Mouse (Mus musculus): ENCODE data around the gene Pgbd1. TPM values are rescaled to one million over a fixed set of nuclear protein-coding genes. Genes with fewer than 3 reads are reported as not detected.
A peak's percentile ranks its signal among the peaks of the same experiment; 100 is the strongest.

Gene Pgbd1
- total and polyA plus RNA-seq, 3 experiments = 3.9 to 7.4 (median 4.0) TPM

GRCm38 (mm10) chr13:21453449-21453848 lies 12.6 kb upstream of the Pgbd1 start, which contains the start of gene Zscan26:
Gene Zscan26 (minus strand): TSS chr13:21453730.
- Histone ChIP-seq H3K27me3 (replicated peaks) (no peaks in the 10 kb centered on the region), H3K4me2 (ENCODE audit: insufficient read depth, low read depth, poor library complexity, severe bottlenecking) (peak within 1 kb of the TSS; percentile 96), H3K79me2 (replicated peaks; ENCODE audit: control insufficient read depth, extremely low read depth, insufficient read depth, poor library complexity, severe bottlenecking) (peaks cover 31% of the 10 kb centered on the region), H3K9ac (ENCODE audit: insufficient read depth, low read depth) (peak within 1 kb of the TSS; percentile 80), H3K4me1 (ENCODE audit: control insufficient read depth in 1 of 2, insufficient read depth in 2 of 2) (peaks cover 0 to 20% of the 10 kb centered on the region in 2 experiments; a peak in 2 of 4 replicates), H3K27ac (ENCODE audit: insufficient read depth, low read depth) (peak within 1 kb of the TSS; percentile 25; the same call in 1 of the 2 replicates), H3K36me3 (replicated peaks in 1 of 2; ENCODE audit: control insufficient read depth in 1 of 2, insufficient read depth in 1 of 2, low read length in 1 of 2) (peaks cover 5 to 29% of the 10 kb centered on the region in 2 experiments), H3K4me3 (replicated peaks in 1 of 3; ENCODE audit: low read depth in 2 of 3, low read length in 2 of 3, poor library complexity in 1 of 3) (peak within 1 kb of the TSS; percentile 83 to 97 (median 94)), H3K9me3 (replicated peaks; ENCODE audit: low read length) (no peaks in the 10 kb centered on the region)
- in situ Hi-C loops (cut with MboI; ENCODE audit: low pct_ligation_motif_present, low pct_unique_long_range_greater_than_20kb, low sequenced_read_pairs) (loop anchor here (10.0 kb wide), 1 partner anchor 49 kb away; the partner anchor contains the start of gene Zkscan3), dilution Hi-C loops (cut with MboI; ENCODE audit: extremely low pct_ligation_motif_present, extremely low pct_unique_long_range_greater_than_20kb, low sequenced_read_pairs) (no loop called here)
- TF ChIP-seq IRF4 (IDR thresholded peaks at IDR 0.05; ENCODE audit: low read depth, low read length) (peak; percentile 44; the same call in 1 of the 2 replicates), MEF2A (IDR thresholded peaks at IDR 0.05; ENCODE audit: borderline replicate concordance, low read depth, low read length) (peak; percentile 28; the same call in 1 of the 2 replicates), NELFE (IDR thresholded peaks at IDR 0.05; ENCODE audit: low read depth, low read length) (peak; percentile 89), PAX5 (IDR thresholded peaks at IDR 0.05; ENCODE audit: low read length) (no peak), CHD1 (IDR thresholded peaks at IDR 0.05; ENCODE audit: low read depth, low read length) (no peak), EP300 (IDR thresholded peaks at IDR 0.05; ENCODE audit: low read length) (no peak), SIN3A (IDR thresholded peaks at IDR 0.05; ENCODE audit: low read length) (peak; percentile 85), ELF1 (IDR thresholded peaks at IDR 0.05; ENCODE audit: low read depth, low read length) (peak; percentile 68), CTCF (conservative IDR thresholded peaks at IDR 0.05 in 1 of 2, IDR thresholded peaks at IDR 0.05 in 1 of 2; ENCODE audit: low read depth in 2 of 2, low read length in 2 of 2) (no peak), MAZ (IDR thresholded peaks at IDR 0.05; ENCODE audit: low read depth, low read length) (no peak), POLR2AphosphoS2 (IDR thresholded peaks at IDR 0.05; ENCODE audit: low read depth, low read length) (0 out of 2 replicates have a peak, but pooled peaks have one; percentile 59), UBTF (IDR thresholded peaks at IDR 0.05; ENCODE audit: low read depth, low read length) (no peak), MYC (IDR thresholded peaks at IDR 0.05; ENCODE audit: low read depth, low read length) (peak; percentile 60; the same call in 1 of the 2 replicates), MAFK (IDR thresholded peaks at IDR 0.05; ENCODE audit: insufficient replicate concordance, low read length) (no peak), RAD21 (IDR thresholded peaks at IDR 0.05; ENCODE audit: low read depth, low read length) (no peak), MAX (IDR thresholded peaks at IDR 0.05; ENCODE audit: low read length) (no peak), RCOR1 (conservative IDR thresholded peaks at IDR 0.05; ENCODE audit: low read depth, low read length) (no peak), TBP (conservative IDR thresholded peaks at IDR 0.05; ENCODE audit: low read depth, low read length) (peak; percentile 83), ZMIZ1 (IDR thresholded peaks at IDR 0.05; ENCODE audit: low read depth, low read length) (peak; percentile 23; the same call in 1 of the 2 replicates), GABPA (IDR thresholded peaks at IDR 0.05; ENCODE audit: insufficient replicate concordance, low read depth, low read length) (peak; percentile 39; the same call in 1 of the 2 replicates), HCFC1 (IDR thresholded peaks at IDR 0.05; ENCODE audit: low read depth, low read length) (peak; percentile 84), CHD2 (IDR thresholded peaks at IDR 0.05; ENCODE audit: low read length) (no peak), KAT2A (IDR thresholded peaks at IDR 0.05; ENCODE audit: insufficient replicate concordance, low read length) (peak; percentile 70; the same call in 1 of the 2 replicates), POLR2A (IDR thresholded peaks at IDR 0.05; ENCODE audit: low read depth, low read length) (peak; percentile 91), JUND (conservative IDR thresholded peaks at IDR 0.05; ENCODE audit: low read depth, low read length) (no peak), ETS1 (conservative IDR thresholded peaks at IDR 0.05; ENCODE audit: low read depth, low read length) (no peak), USF1 (IDR thresholded peaks at IDR 0.05; ENCODE audit: low read depth, low read length) (no peak), TCF12 (IDR thresholded peaks at IDR 0.05; ENCODE audit: low read depth, low read length) (peak; percentile 83), MXI1 (IDR thresholded peaks at IDR 0.05; ENCODE audit: low read depth, low read length) (peak; percentile 28; the same call in 1 of the 2 replicates), ZC3H11A (IDR thresholded peaks at IDR 0.05; ENCODE audit: low read depth, low read length) (no peak), ZNF384 (IDR thresholded peaks at IDR 0.05; ENCODE audit: low read depth, low read length) (no peak), NRF1 (IDR thresholded peaks at IDR 0.05; ENCODE audit: low read depth, low read length) (peak; percentile 58)
- peak; percentile 89 for DNase-seq (ENCODE audit: extremely low read depth)

All from CH12.LX (cell line).